Mouse (Mus musculus) activated CD4-positive, CD25-positive, alpha-beta regulatory T cell, adult 4 months (primary cell): ENCODE data around the gene Chrdl2. TPM values are rescaled to one million over a fixed set of nuclear protein-coding genes. Genes with fewer than 3 reads are reported as not detected.
"Not testable (repeated sequence)": the region's sequence is repeated elsewhere in the genome, so short reads cannot be mapped to it uniquely, and the experiment has no call there.

Source experiments
- ATAC-seq: one replicate; pipeline ENCODE4 v1.8.0; 2017
- polyA plus RNA-seq, 2 experiments: library from polyadenylated mRNA; unstranded; fragments of 100-300 nt; shearing (Covaris generic); gene quantifications; one replicate each; pipeline ENCODE4 v1.2.1; 2017

Gene Chrdl2
- polyA plus RNA-seq, 2 experiments from 2014 or later, result not detected

GRCm38 (mm10) chr7:100043096-100043495 lies 37.1 kb downstream of the Chrdl2 start:
- no peak for ATAC-seq

DNA sequence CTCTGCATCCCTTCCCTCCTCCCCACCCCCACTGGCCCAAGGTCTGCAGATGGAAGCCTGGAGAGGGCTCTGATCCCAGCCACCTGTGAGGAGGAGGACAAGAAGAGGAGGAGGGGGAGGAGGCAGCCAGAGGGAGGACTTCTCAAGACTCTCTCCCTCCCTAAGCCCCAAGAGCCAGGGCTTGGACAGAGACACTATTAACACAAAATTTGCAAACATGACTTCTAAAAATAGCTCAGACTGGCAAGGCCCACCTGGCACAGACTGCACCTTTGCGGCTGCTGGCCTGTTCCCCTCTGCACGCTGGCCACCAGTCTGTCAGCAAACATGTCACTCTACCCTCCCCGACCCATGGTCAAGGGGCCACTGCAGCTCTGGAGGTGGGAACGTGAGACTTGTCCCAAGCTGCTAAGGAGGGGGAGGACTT lies 37.6 kb downstream of the Chrdl2 start:
- ATAC-seq, result no peak

DNA sequence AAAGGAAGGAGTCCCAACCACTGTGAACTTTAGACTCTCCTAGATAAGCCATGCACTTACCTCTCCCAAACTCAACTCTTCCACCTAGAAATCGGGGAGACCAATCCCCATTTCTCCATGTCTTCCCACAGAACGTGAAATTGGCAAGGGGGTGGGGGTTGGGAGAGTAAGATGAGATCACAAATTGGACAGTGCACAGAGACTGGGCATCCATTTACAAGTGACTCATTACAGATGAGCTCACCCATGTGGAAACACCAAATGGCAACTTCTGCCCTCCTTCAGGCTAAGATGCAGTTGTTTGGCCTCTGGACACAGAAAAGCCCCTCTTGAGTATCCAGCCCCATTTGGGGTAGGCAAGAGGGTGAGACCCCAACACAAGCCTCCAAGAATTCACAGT lies 40.5 kb downstream of the Chrdl2 start:
- no peak for ATAC-seq

DNA sequence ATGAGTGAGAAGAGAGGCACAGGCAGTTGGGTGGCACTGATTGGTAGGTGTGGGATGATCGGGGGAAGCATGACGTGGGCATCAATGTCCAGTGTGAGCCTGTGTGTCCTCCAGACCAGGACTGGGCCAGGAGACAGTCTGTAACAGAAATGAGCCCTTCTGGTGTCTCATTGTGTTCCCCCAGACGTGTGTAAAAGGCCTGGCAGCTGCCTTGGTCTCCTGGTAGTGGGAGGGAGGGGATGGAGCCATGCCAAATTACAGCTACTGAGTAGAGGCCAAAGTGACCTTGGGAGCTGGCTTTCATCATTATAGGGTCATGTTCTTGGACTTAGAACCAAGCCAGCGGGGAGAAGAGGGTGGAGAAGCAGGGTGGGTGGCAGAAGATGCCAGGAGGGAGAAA lies 45.9 kb downstream of the Chrdl2 start:
- ATAC-seq, result no peak

- not testable (repeated sequence) for ATAC-seq
Measured at GRCm38 (mm10) chr7:100052991-100053390, 47.0 kb downstream of the Chrdl2 start.

GRCm38 (mm10) chr7:100073959-100074358 lies 68.0 kb downstream of the Chrdl2 start:
- ATAC-seq, result no peak

DNA sequence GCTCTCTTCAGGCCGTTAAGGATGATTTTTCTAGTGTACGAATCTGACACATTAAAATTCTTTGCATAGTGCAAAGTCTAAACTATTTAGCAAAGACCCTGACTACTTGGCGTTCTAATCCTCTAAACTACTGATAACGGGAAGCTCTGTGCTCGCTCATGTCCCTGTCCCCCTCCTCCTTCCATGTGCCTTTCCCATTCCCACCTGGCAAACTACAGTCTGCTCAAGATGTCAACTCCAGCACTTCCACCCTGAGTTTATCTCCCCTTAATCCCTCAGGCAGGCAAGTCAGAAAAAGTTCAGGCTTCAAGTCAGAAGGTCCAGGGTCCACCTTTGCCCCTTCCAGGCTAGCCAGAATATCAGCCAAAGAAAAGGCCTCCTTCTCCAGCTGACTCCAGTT lies 70.3 kb downstream of the Chrdl2 start:
- no peak for ATAC-seq

GRCm38 (mm10) chr7:100077071-100077470 lies 71.1 kb downstream of the Chrdl2 start:
- ATAC-seq, result no peak

GRCm38 (mm10) chr7:100080087-100080781 lies 74.3 kb downstream of the Chrdl2 start:
- ATAC-seq, result no peak

- no peak for ATAC-seq
Measured at GRCm38 (mm10) chr7:100082836-100083235, 76.9 kb downstream of the Chrdl2 start.

- no peak for ATAC-seq
Measured at GRCm38 (mm10) chr7:100083812-100084211, 77.8 kb downstream of the Chrdl2 start.

Other genes with a start within 250 kb of the Chrdl2 start
- gene Olfr521, start 242.7 kb upstream of the Chrdl2 start, polyA plus RNA-seq, result not detected
- gene Neu3, start 177.8 kb upstream of the Chrdl2 start, polyA plus RNA-seq, result 10 to 100 TPM; 24.2 to 29.1 TPM
- gene Xrra1, start 147.1 kb upstream of the Chrdl2 start, polyA plus RNA-seq, result under 1 TPM; 0.32 to 0.34 TPM
- gene Spcs2, start 142.7 kb upstream of the Chrdl2 start, polyA plus RNA-seq, result 100 to 1,000 TPM; 511 to 516 TPM
- gene Rnf169, start 25.7 kb upstream of the Chrdl2 start, polyA plus RNA-seq, result 1 to 10 TPM; 6.0 to 6.6 TPM
- 10 to 100 TPM; 40.6 to 44.4 TPM for gene Pold3, start 115.4 kb downstream of the Chrdl2 start, polyA plus RNA-seq
- under 1 TPM in 1 of 2 experiments, not detected in 1; 0.56 TPM for gene Lipt2, start 153.1 kb downstream of the Chrdl2 start, polyA plus RNA-seq
- gene Kcne3, start 170.3 kb downstream of the Chrdl2 start, polyA plus RNA-seq, result not detected
- 1 to 10 TPM; 3.7 to 3.8 TPM for gene Pgm2l1, start 221.2 kb downstream of the Chrdl2 start, polyA plus RNA-seq